Mouse (Mus musculus): Measurements from ENCODE around the gene Scnn1g.
A peak's percentile ranks its signal among the peaks of the same experiment; 100 is the strongest.

Scnn1g gene

GRCm38 (mm10) chr7:121734171-121734831, at the start of gene Scnn1g:
Gene Scnn1g, plus strand, starts transcription at chr7:121734479.
- DNase-seq (ENCODE audit: extremely low read depth, low read depth, low spot score): no peak

- no peak for DNase-seq (ENCODE audit: extremely low read depth, low read depth, low spot score)
Measured at GRCm38 (mm10) chr7:121685140-121685984, 48.9 kb upstream of the Scnn1g start.

- no peak for DNase-seq (ENCODE audit: extremely low read depth, low read depth, low spot score)
Measured at GRCm38 (mm10) chr7:121689338-121689737, 44.9 kb upstream of the Scnn1g start.

GRCm38 (mm10) chr7:121691803-121692202, 42.5 kb upstream of the Scnn1g start:
- no peak for DNase-seq (ENCODE audit: extremely low read depth, low read depth, low spot score)

GRCm38 (mm10) chr7:121697170-121697569, 37.1 kb upstream of the Scnn1g start:
- DNase-seq (ENCODE audit: extremely low read depth, low read depth, low spot score): no peak

- no peak for DNase-seq (ENCODE audit: extremely low read depth, low read depth, low spot score)
Measured at GRCm38 (mm10) chr7:121697574-121697973, 36.7 kb upstream of the Scnn1g start.

- DNase-seq (ENCODE audit: extremely low read depth, low read depth, low spot score): no peak
Measured at GRCm38 (mm10) chr7:121699218-121699617, 35.1 kb upstream of the Scnn1g start.

GRCm38 (mm10) chr7:121700480-121700879, 33.8 kb upstream of the Scnn1g start:
- DNase-seq (ENCODE audit: extremely low read depth, low read depth, low spot score): no peak

- DNase-seq (ENCODE audit: extremely low read depth, low read depth, low spot score): no peak
Measured at GRCm38 (mm10) chr7:121701983-121702382, 32.3 kb upstream of the Scnn1g start.

GRCm38 (mm10) chr7:121705051-121705450, 29.2 kb upstream of the Scnn1g start:
- no peak for DNase-seq (ENCODE audit: extremely low read depth, low read depth, low spot score)

- no peak for DNase-seq (ENCODE audit: extremely low read depth, low read depth, low spot score)
Measured at GRCm38 (mm10) chr7:121706411-121707072, 27.7 kb upstream of the Scnn1g start.

- peak; percentile 66 for DNase-seq (ENCODE audit: extremely low read depth, low read depth, low spot score)
Measured at GRCm38 (mm10) chr7:121707073-121707667, 27.1 kb upstream of the Scnn1g start, which contains the start of gene Usp31. Gene Usp31, minus strand, starts transcription at chr7:121707253.

GRCm38 (mm10) chr7:121711171-121711570, 23.1 kb upstream of the Scnn1g start:
- DNase-seq (ENCODE audit: extremely low read depth, low read depth, low spot score): no peak

GRCm38 (mm10) chr7:121717031-121717430, 17.2 kb upstream of the Scnn1g start:
- DNase-seq (ENCODE audit: extremely low read depth, low read depth, low spot score): no peak

GRCm38 (mm10) chr7:121730225-121730624, 4.1 kb upstream of the Scnn1g start:
- no peak for DNase-seq (ENCODE audit: extremely low read depth, low read depth, low spot score)

GRCm38 (mm10) chr7:121737511-121738415, 3.5 kb downstream of the Scnn1g start:
- peak; percentile 66 for DNase-seq (ENCODE audit: extremely low read depth, low read depth, low spot score)

GRCm38 (mm10) chr7:121750244-121750643, 16.0 kb downstream of the Scnn1g start:
- no peak for DNase-seq (ENCODE audit: extremely low read depth, low read depth, low spot score)

GRCm38 (mm10) chr7:121754748-121755147, 20.5 kb downstream of the Scnn1g start:
- no peak for DNase-seq (ENCODE audit: extremely low read depth, low read depth, low spot score)

GRCm38 (mm10) chr7:121763328-121763727, 29.0 kb downstream of the Scnn1g start:
- DNase-seq (ENCODE audit: extremely low read depth, low read depth, low spot score): no peak

GRCm38 (mm10) chr7:121767900-121768299, 33.6 kb downstream of the Scnn1g start:
- no peak for DNase-seq (ENCODE audit: extremely low read depth, low read depth, low spot score)

All from fat pad, adult 2 months (tissue).